Mouse (Mus musculus) kidney, postnatal 36 days (tissue): ENCODE measurements around the gene Lin7b.

ENCODE experiments used
- DNase-seq, 2 experiments: peaks; one replicate each; pipeline ENCODE4 v3.0.0; 2021 to 2022; ENCODE audit warnings: mixed read lengths in 2 of 2

Lin7b gene

GRCm38 (mm10) chr7:45370475-45371311 lies at the start of gene Lin7b:
Gene Lin7b, minus strand, starts transcription at chr7:45370583.
- DNase-seq = peak; percentile 91 to 95

- no peak for DNase-seq
Observed at GRCm38 (mm10) chr7:45417962-45418492, 47.6 kb upstream of the Lin7b start.

- DNase-seq = no peak
Observed at GRCm38 (mm10) chr7:45415636-45416035, 45.3 kb upstream of the Lin7b start.

GRCm38 (mm10) chr7:45414740-45415224 lies 44.4 kb upstream of the Lin7b start:
- no peak for DNase-seq

- peak in 1 of 2 experiments; percentile 27 for DNase-seq
Observed at GRCm38 (mm10) chr7:45413864-45414739, 43.7 kb upstream of the Lin7b start.

- peak; percentile 20 to 55 for DNase-seq
Observed at GRCm38 (mm10) chr7:45413113-45413863, 42.9 kb upstream of the Lin7b start, which contains the start of gene Ntf5. Gene Ntf5, plus strand, starts transcription at chr7:45413695.

GRCm38 (mm10) chr7:45412421-45412820 lies 42.0 kb upstream of the Lin7b start:
- DNase-seq = no peak

- DNase-seq = no peak
Observed at GRCm38 (mm10) chr7:45409497-45410163, 39.2 kb upstream of the Lin7b start.

GRCm38 (mm10) chr7:45408949-45409348 lies 38.6 kb upstream of the Lin7b start:
- no peak for DNase-seq

- DNase-seq = no peak
Observed at GRCm38 (mm10) chr7:45408351-45408750, 38.0 kb upstream of the Lin7b start.

- no peak for DNase-seq
Observed at GRCm38 (mm10) chr7:45407836-45408235, 37.5 kb upstream of the Lin7b start.

- peak; percentile 45 to 75 for DNase-seq
Observed at GRCm38 (mm10) chr7:45406157-45407156, 36.1 kb upstream of the Lin7b start.

GRCm38 (mm10) chr7:45405091-45406075 lies 35.0 kb upstream of the Lin7b start, which contains the start of gene Kcna7:
Gene Kcna7, plus strand, starts transcription at chr7:45405653.
- DNase-seq = peak; percentile 69 to 87

GRCm38 (mm10) chr7:45403532-45404261 lies 33.3 kb upstream of the Lin7b start:
- peak; percentile 87 to 92 for DNase-seq

GRCm38 (mm10) chr7:45401521-45402085 lies 31.2 kb upstream of the Lin7b start:
- DNase-seq = no peak

- no peak for DNase-seq
Observed at GRCm38 (mm10) chr7:45396787-45397186, 26.4 kb upstream of the Lin7b start.

GRCm38 (mm10) chr7:45396337-45396775 lies 26.0 kb upstream of the Lin7b start:
- peak in 1 of 2 experiments; percentile 14 for DNase-seq
